Mouse (Mus musculus): ENCODE data around the gene Bcat2. TPM values are rescaled to one million over a fixed set of nuclear protein-coding genes. Genes with fewer than 3 reads are reported as not detected.

The Bcat2 gene
- total RNA-seq, 1 experiment = 60.3 TPM

DNA sequence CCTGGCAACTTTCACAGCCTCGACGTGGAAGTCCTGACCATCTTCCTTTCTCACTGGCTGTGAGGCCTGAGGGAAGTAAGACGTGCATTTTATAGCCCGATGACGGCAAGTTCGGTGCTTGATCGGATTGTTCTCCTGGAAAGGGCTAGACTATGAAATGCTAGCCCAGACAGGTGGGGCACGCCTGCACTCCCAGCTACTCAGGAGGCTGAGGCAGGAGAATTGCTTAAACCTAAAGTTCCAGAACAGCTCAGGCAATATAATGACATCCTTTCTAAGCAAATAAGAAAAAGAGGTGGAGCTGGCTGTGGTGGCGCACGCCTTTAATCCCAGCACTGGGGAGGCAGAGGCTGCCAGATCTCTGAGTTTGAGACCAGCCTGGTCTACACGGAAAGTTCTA lies 53.6 kb downstream of the Bcat2 start:
- Histone ChIP-seq H3K27ac (ENCODE audit: insufficient read depth, low read depth, low read length, poor library complexity, severe bottlenecking) (no peak overlapping the region), H3K36me3 (ENCODE audit: control insufficient read depth, insufficient read depth, low read length, poor library complexity, severe bottlenecking) (peaks cover 2% of the 10 kb centered on the region; the same call in 1 of the 2 replicates), H3K9me3 (ENCODE audit: control insufficient read depth, insufficient read depth, low read depth, low read length) (no peaks in the 10 kb centered on the region), H3K4me1 (ENCODE audit: control insufficient read depth in 2 of 2, insufficient read depth in 2 of 2, low read length in 2 of 2, poor library complexity in 1 of 2) (peaks cover 0 to 13% of the 10 kb centered on the region in 2 experiments; a peak in 1 of 4 replicates), H3K4me3 (ENCODE audit: insufficient read depth in 1 of 2, low read depth in 1 of 2, low read length in 2 of 2, poor library complexity in 1 of 2, severe bottlenecking in 1 of 2) (no peak overlapping the region), H3K9ac (ENCODE audit: insufficient read depth, low read depth, low read length, poor library complexity, severe bottlenecking) (no peak overlapping the region; the same call in 1 of the 2 replicates)
- in situ Hi-C loops (cut with MboI; ENCODE audit: low sequenced_read_pairs in 2 of 2, unreplicated experiment in 2 of 2) = no loop called here
- no peak for TF ChIP-seq MAFK (IDR thresholded peaks at IDR 0.05; ENCODE audit: insufficient read depth, low read depth, low read length)
- TF ChIP-seq CHD2 (IDR thresholded peaks at IDR 0.05; ENCODE audit: low read depth, low read length) = no peak
- no peak for TF ChIP-seq ZNF384 (IDR thresholded peaks at IDR 0.05; ENCODE audit: low read depth, low read length)
- TF ChIP-seq ZC3H11A (IDR thresholded peaks at IDR 0.05; ENCODE audit: borderline replicate concordance, low read depth, low read length) = no peak
- TF ChIP-seq HCFC1 (IDR thresholded peaks at IDR 0.05; ENCODE audit: borderline replicate concordance, insufficient read depth, low read length) = no peak
- no peak for DNase-seq (ENCODE audit: low read depth, low spot score)

DNA sequence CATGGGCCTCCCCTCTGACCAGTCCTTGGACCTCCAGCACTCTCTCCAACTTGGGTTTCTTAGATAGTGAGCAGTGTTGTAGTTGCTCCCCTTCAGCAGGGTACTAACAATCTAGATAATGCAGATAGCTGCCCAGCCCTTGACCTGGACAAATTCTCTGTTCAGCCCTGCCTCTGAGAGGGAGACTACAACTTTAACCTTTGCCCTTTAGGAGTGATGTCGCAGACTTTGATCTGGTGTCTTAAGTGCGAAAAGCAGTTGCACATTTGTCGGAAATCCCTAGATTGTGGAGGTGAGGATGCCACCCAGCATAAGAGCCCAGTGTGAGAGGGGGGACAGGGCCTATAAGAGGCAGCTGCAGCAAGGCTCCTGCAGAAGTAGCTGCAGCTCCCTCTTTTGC lies 54.8 kb downstream of the Bcat2 start:
- in situ Hi-C loops (cut with MboI; ENCODE audit: low sequenced_read_pairs in 2 of 2, unreplicated experiment in 2 of 2) = no loop called here
- Histone ChIP-seq H3K4me3 (ENCODE audit: insufficient read depth in 1 of 2, low read depth in 1 of 2, low read length in 2 of 2, poor library complexity in 1 of 2, severe bottlenecking in 1 of 2) (no peak overlapping the region), H3K4me1 (ENCODE audit: control insufficient read depth in 2 of 2, insufficient read depth in 2 of 2, low read length in 2 of 2, poor library complexity in 1 of 2) (peaks cover 0 to 11% of the 10 kb centered on the region in 2 experiments; a peak in 1 of 4 replicates), H3K9me3 (ENCODE audit: control insufficient read depth, insufficient read depth, low read depth, low read length) (no peaks in the 10 kb centered on the region), H3K36me3 (ENCODE audit: control insufficient read depth, insufficient read depth, low read length, poor library complexity, severe bottlenecking) (no peaks in the 10 kb centered on the region), H3K9ac (ENCODE audit: insufficient read depth, low read depth, low read length, poor library complexity, severe bottlenecking) (no peak overlapping the region), H3K27ac (ENCODE audit: insufficient read depth, low read depth, low read length, poor library complexity, severe bottlenecking) (no peak overlapping the region)
- DNase-seq (ENCODE audit: low read depth, low spot score) = no peak
- no peak for TF ChIP-seq HCFC1 (IDR thresholded peaks at IDR 0.05; ENCODE audit: borderline replicate concordance, insufficient read depth, low read length)
- no peak for TF ChIP-seq ZC3H11A (IDR thresholded peaks at IDR 0.05; ENCODE audit: borderline replicate concordance, low read depth, low read length)
- no peak for TF ChIP-seq MAFK (IDR thresholded peaks at IDR 0.05; ENCODE audit: insufficient read depth, low read depth, low read length)
- TF ChIP-seq CHD2 (IDR thresholded peaks at IDR 0.05; ENCODE audit: low read depth, low read length) = no peak
- TF ChIP-seq ZNF384 (IDR thresholded peaks at IDR 0.05; ENCODE audit: low read depth, low read length) = no peak

- Histone ChIP-seq H3K4me1 (ENCODE audit: control insufficient read depth in 2 of 2, insufficient read depth in 2 of 2, low read length in 2 of 2, poor library complexity in 1 of 2) (peaks cover 0 to 13% of the 10 kb centered on the region in 2 experiments; a peak in 1 of 4 replicates), H3K4me3 (ENCODE audit: insufficient read depth in 1 of 2, low read depth in 1 of 2, low read length in 2 of 2, poor library complexity in 1 of 2, severe bottlenecking in 1 of 2) (no peak overlapping the region), H3K36me3 (ENCODE audit: control insufficient read depth, insufficient read depth, low read length, poor library complexity, severe bottlenecking) (no peaks in the 10 kb centered on the region), H3K9ac (ENCODE audit: insufficient read depth, low read depth, low read length, poor library complexity, severe bottlenecking) (no peak overlapping the region), H3K9me3 (ENCODE audit: control insufficient read depth, insufficient read depth, low read depth, low read length) (no peaks in the 10 kb centered on the region), H3K27ac (ENCODE audit: insufficient read depth, low read depth, low read length, poor library complexity, severe bottlenecking) (no peak overlapping the region)
- TF ChIP-seq ZNF384 (IDR thresholded peaks at IDR 0.05; ENCODE audit: low read depth, low read length) = no peak
- TF ChIP-seq ZC3H11A (IDR thresholded peaks at IDR 0.05; ENCODE audit: borderline replicate concordance, low read depth, low read length) = no peak
- no peak for TF ChIP-seq CHD2 (IDR thresholded peaks at IDR 0.05; ENCODE audit: low read depth, low read length)
- no peak for TF ChIP-seq HCFC1 (IDR thresholded peaks at IDR 0.05; ENCODE audit: borderline replicate concordance, insufficient read depth, low read length)
- no peak for TF ChIP-seq MAFK (IDR thresholded peaks at IDR 0.05; ENCODE audit: insufficient read depth, low read depth, low read length)
- in situ Hi-C loops (cut with MboI; ENCODE audit: low sequenced_read_pairs in 2 of 2, unreplicated experiment in 2 of 2) = no loop called here
- no peak for DNase-seq (ENCODE audit: low read depth, low spot score)
Measured at GRCm38 (mm10) chr7:45625481-45625880, 55.5 kb downstream of the Bcat2 start.

- no peak for DNase-seq (ENCODE audit: low read depth, low spot score)
- TF ChIP-seq MAFK (IDR thresholded peaks at IDR 0.05; ENCODE audit: insufficient read depth, low read depth, low read length) (no peak), ZNF384 (IDR thresholded peaks at IDR 0.05; ENCODE audit: low read depth, low read length) (no peak), CHD2 (IDR thresholded peaks at IDR 0.05; ENCODE audit: low read depth, low read length) (no peak), ZC3H11A (IDR thresholded peaks at IDR 0.05; ENCODE audit: borderline replicate concordance, low read depth, low read length) (no peak)
- H3K36me3 ChIP-seq (ENCODE audit: control insufficient read depth, insufficient read depth, low read length, poor library complexity, severe bottlenecking) = no peaks in the 10 kb centered on the region
- no peaks in the 10 kb centered on the region for H3K9me3 ChIP-seq (ENCODE audit: control insufficient read depth, insufficient read depth, low read depth, low read length)
- H3K9ac ChIP-seq (ENCODE audit: insufficient read depth, low read depth, low read length, poor library complexity, severe bottlenecking) = no peak overlapping the region
- no peak overlapping the region for H3K4me3 ChIP-seq (ENCODE audit: insufficient read depth in 1 of 2, low read depth in 1 of 2, low read length in 2 of 2, poor library complexity in 1 of 2, severe bottlenecking in 1 of 2)
- no peak overlapping the region for H3K27ac ChIP-seq (ENCODE audit: insufficient read depth, low read depth, low read length, poor library complexity, severe bottlenecking)
- peaks cover 0 to 11% of the 10 kb centered on the region in 2 experiments; a peak in 1 of 4 replicates for H3K4me1 ChIP-seq (ENCODE audit: control insufficient read depth in 2 of 2, insufficient read depth in 2 of 2, low read length in 2 of 2, poor library complexity in 1 of 2)
- in situ Hi-C loops (cut with MboI; ENCODE audit: low sequenced_read_pairs in 2 of 2, unreplicated experiment in 2 of 2) = no loop called here
Measured at GRCm38 (mm10) chr7:45626571-45627076, 56.7 kb downstream of the Bcat2 start.
